Mouse (Mus musculus) testis, postnatal 10 days (tissue): Measurements from ENCODE around the gene Sstr5.

Source experiments
- DNase-seq: peaks from one replicate; pipeline ENCODE4 v3.0.0; 2021; ENCODE audit warnings: low spot score

Gene Sstr5

GRCm38 (mm10) chr17:25497013-25497412 lies at the start of gene Sstr5:
Gene Sstr5, minus strand, starts transcription at chr17:25497288.
- peak; percentile 65 for DNase-seq

- DNase-seq, result no peak
Measured at GRCm38 (mm10) chr17:25541768-25542167, 44.7 kb upstream of the Sstr5 start.

GRCm38 (mm10) chr17:25540731-25541130 lies 43.6 kb upstream of the Sstr5 start:
- no peak for DNase-seq

GRCm38 (mm10) chr17:25538945-25539875 lies 42.1 kb upstream of the Sstr5 start:
- DNase-seq, result peak; percentile 79

- DNase-seq, result no peak
Measured at GRCm38 (mm10) chr17:25530357-25531022, 33.4 kb upstream of the Sstr5 start.

GRCm38 (mm10) chr17:25522080-25522479 lies 25.0 kb upstream of the Sstr5 start:
- no peak for DNase-seq

- no peak for DNase-seq
Measured at GRCm38 (mm10) chr17:25520492-25520891, 23.4 kb upstream of the Sstr5 start.

GRCm38 (mm10) chr17:25519511-25519910 lies 22.4 kb upstream of the Sstr5 start:
- DNase-seq, result no peak

- no peak for DNase-seq
Measured at GRCm38 (mm10) chr17:25518144-25518543, 21.1 kb upstream of the Sstr5 start.

- no peak for DNase-seq
Measured at GRCm38 (mm10) chr17:25516315-25516714, 19.2 kb upstream of the Sstr5 start.

GRCm38 (mm10) chr17:25514055-25514454 lies 17.0 kb upstream of the Sstr5 start:
- DNase-seq, result no peak

GRCm38 (mm10) chr17:25511876-25512275 lies 14.8 kb upstream of the Sstr5 start:
- no peak for DNase-seq

- no peak for DNase-seq
Measured at GRCm38 (mm10) chr17:25510074-25510830, 13.2 kb upstream of the Sstr5 start.

- peak; percentile 80 for DNase-seq
Measured at GRCm38 (mm10) chr17:25508860-25509577, 11.9 kb upstream of the Sstr5 start.

- DNase-seq, result peak; percentile 90
Measured at GRCm38 (mm10) chr17:25507799-25508198, 10.7 kb upstream of the Sstr5 start.

- DNase-seq, result no peak
Measured at GRCm38 (mm10) chr17:25502599-25502998, 5.5 kb upstream of the Sstr5 start.

- DNase-seq, result no peak
Measured at GRCm38 (mm10) chr17:25482092-25482491, 15.0 kb downstream of the Sstr5 start.

- no peak for DNase-seq
Measured at GRCm38 (mm10) chr17:25480820-25481219, 16.3 kb downstream of the Sstr5 start.

GRCm38 (mm10) chr17:25480152-25480551 lies 16.9 kb downstream of the Sstr5 start:
- no peak for DNase-seq

GRCm38 (mm10) chr17:25475946-25476744 lies 20.9 kb downstream of the Sstr5 start:
- peak; percentile 61 for DNase-seq
